Mouse (Mus musculus) lung, postnatal 0 days (tissue): ENCODE results near the gene Faf2.

Experiments
- CTCF ChIP-seq: IDR thresholded peaks from 2 replicates; pipeline ENCODE4 v1.5.1; 2016; ENCODE audit warnings: antibody characterized with exemption, mild to moderate bottlenecking
- EP300 ChIP-seq: IDR thresholded peaks from 2 replicates; pipeline ENCODE4 v1.6.1; 2016; ENCODE audit warnings: antibody characterized with exemption, mild to moderate bottlenecking, control low read depth

DNA sequence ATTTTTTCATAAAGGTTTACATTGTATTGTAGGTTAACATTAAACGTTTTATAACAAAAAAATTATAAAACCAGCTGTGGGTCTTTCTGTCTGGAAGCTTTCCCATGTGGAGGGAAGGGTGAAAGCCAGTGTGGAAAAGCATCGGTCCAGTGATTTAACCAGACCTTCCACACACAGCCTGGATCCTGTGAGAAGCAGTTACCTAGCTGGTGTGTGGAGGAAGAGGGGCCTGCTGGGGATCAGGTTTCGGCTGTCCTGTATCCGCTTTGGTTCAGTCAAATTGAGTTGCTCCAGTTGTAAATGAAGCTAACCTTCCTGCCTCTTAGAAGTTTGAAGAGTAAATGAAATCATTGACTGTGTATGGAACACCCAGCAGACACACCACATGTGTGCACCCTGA, 42.4 kb downstream of the Faf2 start:
- no peak for TF ChIP-seq EP300
- no peak for TF ChIP-seq CTCF
